13 mouse cellular contexts compared by ENCODE assay signal in the genomic region with DNA sequence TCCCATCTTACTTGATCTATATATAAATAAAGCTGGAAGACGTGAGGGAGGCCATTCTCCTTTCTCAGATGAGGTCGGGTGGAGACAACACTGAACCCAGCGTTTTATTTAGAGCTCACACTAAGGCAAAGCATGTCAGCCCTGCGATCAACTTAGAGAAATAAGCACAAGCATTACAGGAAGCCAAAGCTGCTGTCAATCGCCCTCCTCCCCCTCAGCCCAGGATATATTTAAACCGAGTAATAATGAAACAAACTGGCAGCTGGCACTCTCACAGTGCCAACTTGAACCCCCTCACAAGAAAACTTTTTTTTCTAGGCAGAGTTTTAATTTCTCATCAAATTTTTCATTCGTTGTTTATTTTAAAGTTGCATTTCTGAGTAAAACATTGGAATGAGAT. TPM values are rescaled to one million over a fixed set of nuclear protein-coding genes. Genes with fewer than 3 reads are reported as not detected.
DNase-seq lines count a peak whose midpoint lies in the region; ATAC-seq and TF ChIP-seq lines count a peak whose summit lies in the region.
"Had no signal": no experiment of that assay in that cellular context is flagged by ENCODE, and none has a peak within 500 bp of the region (broad histone marks: within the 10 kb centered on the region; RNA-seq: fewer than 3 reads in every experiment).

No protein-coding gene starts in this region.

- no peak for DNase-seq in heart, postnatal 4 days
- DNase-seq in thymus, postnatal 14 days = peak; percentile 10
- DNase-seq in thymus, postnatal 10 days (ENCODE audit: low spot score in 2 of 2) = no peak
- peak; percentile 74 for DNase-seq in layer of hippocampus, adult 9-11 months
- peak; percentile 42 for DNase-seq in splenic B cell, adult 2 months (ENCODE audit: low read depth, low spot score)
- DNase-seq in kidney, adult 9 months = no peak
- DNase-seq: adrenal gland, adult 8-10 months; embryo, embryonic 11 days; gastrocnemius, postnatal 10 days had no signal

- H3K27ac ChIP-seq in heart, embryonic 15.5 days = no peak overlapping the region
- H3K27ac ChIP-seq in intestine, postnatal 0 days (ENCODE audit: low read depth, low read length) = no peak overlapping the region
- H3K27ac ChIP-seq: lung, embryonic 15.5 days; midbrain, embryonic 13.5 days had no signal

- 37% methylated on average over 7 of the region's 7 CpGs for WGBS in heart, embryonic 15.5 days
- 49% methylated on average over 7 of the region's 7 CpGs for WGBS in intestine, postnatal 0 days

- no peaks in the 10 kb centered on the region for H3K9me3 ChIP-seq in heart, embryonic 15.5 days (replicated peaks)
- no peaks in the 10 kb centered on the region for H3K9me3 ChIP-seq in intestine, postnatal 0 days (ENCODE audit: control insufficient read depth)
- H3K9me3 ChIP-seq: lung, embryonic 15.5 days; midbrain, embryonic 13.5 days had no signal

- H3K4me2 ChIP-seq in heart, embryonic 15.5 days = peak overlapping the region; percentile 35; the same call in 1 of the 2 replicates
- H3K4me2 ChIP-seq in intestine, postnatal 0 days (replicated peaks; ENCODE audit: low read depth) = no peak overlapping the region
- H3K4me2 ChIP-seq: lung, embryonic 15.5 days; midbrain, embryonic 13.5 days had no signal

- no peak overlapping the region for H3K4me3 ChIP-seq in heart, embryonic 15.5 days
- no peak overlapping the region for H3K4me3 ChIP-seq in intestine, postnatal 0 days (ENCODE audit: low read depth, low read length)
- H3K4me3 ChIP-seq: lung, embryonic 15.5 days; midbrain, embryonic 13.5 days had no signal

- H3K9ac ChIP-seq in heart, embryonic 15.5 days = no peak overlapping the region
- no peak overlapping the region for H3K9ac ChIP-seq in intestine, postnatal 0 days (ENCODE audit: low read depth, low read length)
- H3K9ac ChIP-seq: lung, embryonic 15.5 days; midbrain, embryonic 13.5 days had no signal

- peaks cover 4% of the 10 kb centered on the region; the same call in 1 of the 2 replicates for H3K4me1 ChIP-seq in heart, embryonic 15.5 days (replicated peaks)
- H3K4me1 ChIP-seq in intestine, postnatal 0 days (replicated peaks; ENCODE audit: control insufficient read depth, insufficient read depth, low read length) = no peaks in the 10 kb centered on the region
- H3K4me1 ChIP-seq: midbrain, embryonic 13.5 days had no signal

- TF ChIP-seq CTCF in intestine, postnatal 0 days (IDR thresholded peaks at IDR 0.05; ENCODE audit: low read depth) = no peak

- no peaks in the 10 kb centered on the region for H3K27me3 ChIP-seq in heart, embryonic 15.5 days
- no peaks in the 10 kb centered on the region for H3K27me3 ChIP-seq in splenic B cell, adult 2 months (ENCODE audit: control insufficient read depth, insufficient read depth, low read length, poor library complexity, severe bottlenecking)
- no peaks in the 10 kb centered on the region for H3K27me3 ChIP-seq in intestine, postnatal 0 days (replicated peaks; ENCODE audit: control insufficient read depth, insufficient read depth, low read length)
- H3K27me3 ChIP-seq: lung, embryonic 15.5 days; midbrain, embryonic 13.5 days had no signal

- ATAC-seq in heart, embryonic 15.5 days (replicated peaks; ENCODE audit: insufficient number of reproducible peaks, insufficient read depth, low FRiP score, low read depth) = no peak
- ATAC-seq in intestine, postnatal 0 days = no peak
- ATAC-seq: midbrain, embryonic 13.5 days had no signal

- no peaks in the 10 kb centered on the region for H3K36me3 ChIP-seq in heart, embryonic 15.5 days
- no peaks in the 10 kb centered on the region for H3K36me3 ChIP-seq in splenic B cell, adult 2 months (ENCODE audit: control insufficient read depth, insufficient read depth, low read length, poor library complexity, severe bottlenecking)
- H3K36me3 ChIP-seq in intestine, postnatal 0 days (ENCODE audit: control insufficient read depth, insufficient read depth) = no peaks in the 10 kb centered on the region
- H3K36me3 ChIP-seq: lung, embryonic 15.5 days; midbrain, embryonic 13.5 days had no signal

RNA-seq across cellular contexts. Expression of gene Dmac1, which starts 15.7 kb away (rescaled TPM):
- polyA plus RNA-seq in heart, embryonic 15.5 days (2015; fragmentation: Nextera tagmentation; extraction: Ambion mirVana) = 97.4 and 111 TPM in 2 replicates
- total RNA-seq in heart, postnatal 4 days (2021) = 10 to 100 TPM; 62.7 to 65.4 TPM
- 71.4 and 72.3 TPM in 2 replicates for polyA plus RNA-seq in intestine, postnatal 0 days (2015; fragmentation: Nextera tagmentation; extraction: Ambion mirVana)

Comparison
In these comparisons a context has a peak if more than half of its experiments do, and no peak if none do; other contexts are left out.
1. DNase-seq: peak in thymus, postnatal 14 days (single experiment), layer of hippocampus, adult 9-11 months (single experiment) and splenic B cell, adult 2 months (single experiment); none in heart, postnatal 4 days (single experiment), thymus, postnatal 10 days (0 of 2) and kidney, adult 9 months (single experiment).